Mouse (Mus musculus): Measurements from ENCODE around the gene Rusc1.

The Rusc1 gene

GRCm38 (mm10) chr3:89093175-89093574, at the start of gene Rusc1:
TSS of gene Rusc1 (minus strand) at chr3:89093311.
- peak; percentile 84 to 90 for DNase-seq

- peak; percentile 83 to 93 for DNase-seq
These were observed 43.3 kb upstream of the Rusc1 start for GRCm38 (mm10) chr3:89136365-89136764.

- no peak for DNase-seq
These were observed 42.8 kb upstream of the Rusc1 start, which contains the start of gene Pklr for GRCm38 (mm10) chr3:89135958-89136357. TSS of gene Pklr (plus strand) at chr3:89136142.

- no peak for DNase-seq
These were observed 40.6 kb upstream of the Rusc1 start for GRCm38 (mm10) chr3:89133752-89134151.

- DNase-seq = no peak
These were observed 39.9 kb upstream of the Rusc1 start for GRCm38 (mm10) chr3:89133063-89133450.

GRCm38 (mm10) chr3:89132285-89133062, 39.4 kb upstream of the Rusc1 start:
- peak; percentile 37 to 61 for DNase-seq

GRCm38 (mm10) chr3:89131816-89132215, 38.7 kb upstream of the Rusc1 start:
- peak in 1 of 2 experiments; percentile 6 for DNase-seq

- DNase-seq = no peak
These were observed 36.8 kb upstream of the Rusc1 start for GRCm38 (mm10) chr3:89129908-89130307.

GRCm38 (mm10) chr3:89125981-89126380, 32.9 kb upstream of the Rusc1 start:
- DNase-seq = no peak

- DNase-seq = peak in 1 of 2 experiments; percentile 62
These were observed 31.1 kb upstream of the Rusc1 start for GRCm38 (mm10) chr3:89124241-89124640.

GRCm38 (mm10) chr3:89123313-89123712, 30.2 kb upstream of the Rusc1 start:
- DNase-seq = no peak

- peak in 1 of 2 experiments; percentile 60 for DNase-seq
These were observed 22.4 kb upstream of the Rusc1 start for GRCm38 (mm10) chr3:89115522-89115921.

GRCm38 (mm10) chr3:89113058-89113457, 19.9 kb upstream of the Rusc1 start:
- DNase-seq = peak; percentile 38 to 61

GRCm38 (mm10) chr3:89108146-89108545, 15.0 kb upstream of the Rusc1 start:
- DNase-seq = no peak

GRCm38 (mm10) chr3:89107545-89107944, 14.4 kb upstream of the Rusc1 start:
- DNase-seq = no peak

- DNase-seq = no peak
These were observed 13.8 kb upstream of the Rusc1 start for GRCm38 (mm10) chr3:89106881-89107280.

- no peak for DNase-seq
These were observed 10.1 kb upstream of the Rusc1 start for GRCm38 (mm10) chr3:89103291-89103595.

- no peak for DNase-seq
These were observed 9.6 kb upstream of the Rusc1 start for GRCm38 (mm10) chr3:89102495-89103290.

GRCm38 (mm10) chr3:89101812-89102494, 8.8 kb upstream of the Rusc1 start, which contains the start of gene Fdps:
TSS of gene Fdps (minus strand) at chr3:89101959.
- peak; percentile 99 for DNase-seq

- no peak for DNase-seq
These were observed 8.3 kb upstream of the Rusc1 start for GRCm38 (mm10) chr3:89101459-89101811.

GRCm38 (mm10) chr3:89100811-89101210, 7.7 kb upstream of the Rusc1 start, which contains the start of gene Gm43738:
TSS of gene Gm43738 (minus strand) at chr3:89101099.
- DNase-seq = peak in 1 of 2 experiments; percentile 54

- no peak for DNase-seq
These were observed 910 bp upstream of the Rusc1 start for GRCm38 (mm10) chr3:89094021-89094420.

GRCm38 (mm10) chr3:89092509-89093090, 511 bp downstream of the Rusc1 start:
- no peak for DNase-seq
